ENCODE assay signal across 16 mouse cellular contexts in the genomic region with DNA sequence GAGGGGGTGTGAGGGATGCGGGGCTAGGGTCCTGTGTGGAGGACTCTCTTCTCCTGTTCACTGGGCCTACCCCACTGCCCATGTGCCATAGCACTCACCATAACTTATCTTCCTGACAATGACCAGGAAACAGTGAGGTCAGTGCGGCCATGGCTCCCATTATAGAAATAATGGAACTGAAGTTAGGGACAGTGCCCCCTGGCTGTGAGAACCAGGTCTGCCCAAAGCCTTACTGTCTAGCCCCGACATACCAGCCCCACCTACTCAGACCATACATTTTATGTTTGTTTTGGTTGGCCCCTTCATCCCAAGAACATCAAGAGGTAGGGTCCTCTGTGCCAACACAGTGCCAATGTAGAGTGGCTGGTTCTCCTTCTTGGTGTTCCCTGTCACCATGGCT. TPM values are rescaled to one million over a fixed set of nuclear protein-coding genes. Genes with fewer than 3 reads are reported as not detected.
DNase-seq lines count a peak whose midpoint lies in the region; ATAC-seq and TF ChIP-seq lines count a peak whose summit lies in the region.
"Had no signal": no experiment of that assay in that cellular context is flagged by ENCODE, and none has a peak within 500 bp of the region (broad histone marks: within the 10 kb centered on the region; RNA-seq: fewer than 3 reads in every experiment).

No protein-coding gene starts in this region.

- ATAC-seq in liver, embryonic 14.5 days (ENCODE audit: insufficient read depth): no peak
- ATAC-seq in liver, embryonic 11.5 days (replicated peaks; ENCODE audit: low FRiP score): no peak
- no peak for ATAC-seq in granulocyte monocyte progenitor cell, adult 5-6 weeks (replicated peaks; ENCODE audit: poor library complexity, severe bottlenecking)
- ATAC-seq: midbrain, embryonic 15.5 days had no signal

- H3K27me3 ChIP-seq in liver, embryonic 14.5 days (ENCODE audit: control insufficient read depth, insufficient read depth, low read length): no peaks in the 10 kb centered on the region; the same call in 1 of the 2 replicates
- peaks cover 10% of the 10 kb centered on the region for H3K27me3 ChIP-seq in liver, embryonic 11.5 days (replicated peaks; ENCODE audit: control insufficient read depth, insufficient read depth, low read length)
- H3K27me3 ChIP-seq: heart, embryonic 13.5 days; limb, embryonic 15.5 days; midbrain, embryonic 15.5 days had no signal

- TF ChIP-seq CTCF in liver, embryonic 14.5 days (IDR thresholded peaks at IDR 0.05; ENCODE audit: low read depth): peak; percentile 65
- no peak for TF ChIP-seq CTCF in bone marrow macrophage, adult 2 months (IDR thresholded peaks at IDR 0.05; ENCODE audit: low read depth, low read length)

- TF ChIP-seq POLR2A in bone marrow macrophage, adult 2 months (IDR thresholded peaks at IDR 0.05; ENCODE audit: borderline replicate concordance, low read depth, low read length): no peak

- H3K36me3 ChIP-seq in liver, embryonic 14.5 days (replicated peaks; ENCODE audit: control insufficient read depth, insufficient read depth, low read depth): no peaks in the 10 kb centered on the region
- H3K36me3 ChIP-seq in liver, embryonic 11.5 days (ENCODE audit: control insufficient read depth, insufficient read depth, low read length): no peaks in the 10 kb centered on the region
- H3K36me3 ChIP-seq: heart, embryonic 13.5 days; limb, embryonic 15.5 days; midbrain, embryonic 15.5 days had no signal

- no peak overlapping the region for H3K4me3 ChIP-seq in liver, embryonic 14.5 days (ENCODE audit: insufficient read depth in 1 of 2, low read depth in 2 of 2, low read length in 2 of 2)
- H3K4me3 ChIP-seq in liver, embryonic 11.5 days (ENCODE audit: low read depth, low read length): no peak overlapping the region
- H3K4me3 ChIP-seq in bone marrow macrophage, adult 2 months (ENCODE audit: insufficient read depth, low read length): no peak overlapping the region
- H3K4me3 ChIP-seq: erythroblast, embryonic 14.5 days; heart, embryonic 13.5 days; limb, embryonic 15.5 days; midbrain, embryonic 15.5 days had no signal

- no peak for TF ChIP-seq EP300 in liver, embryonic 14.5 days (IDR thresholded peaks at IDR 0.05; ENCODE audit: low read depth)

- H3K4me2 ChIP-seq in liver, embryonic 14.5 days (ENCODE audit: low read depth): no peak overlapping the region
- no peak overlapping the region for H3K4me2 ChIP-seq in liver, embryonic 11.5 days
- H3K4me2 ChIP-seq: heart, embryonic 13.5 days; limb, embryonic 15.5 days; midbrain, embryonic 15.5 days had no signal

- peaks cover 5 to 43% of the 10 kb centered on the region in 2 experiments for H3K4me1 ChIP-seq in liver, embryonic 14.5 days (replicated peaks; ENCODE audit: control insufficient read depth in 2 of 2, insufficient read depth in 2 of 2, low read length in 1 of 2)
- H3K4me1 ChIP-seq in liver, embryonic 11.5 days (replicated peaks; ENCODE audit: control insufficient read depth, insufficient read depth, low read length): peaks cover 28% of the 10 kb centered on the region
- H3K4me1 ChIP-seq in bone marrow macrophage, adult 2 months (ENCODE audit: control insufficient read depth, insufficient read depth, low read length): peaks cover 36% of the 10 kb centered on the region

- DNase-seq in embryo, embryonic 10 days (ENCODE audit: low spot score): peak; percentile 56
- no peak for DNase-seq in embryo, embryonic 11 days
- no peak for DNase-seq in liver, embryonic 14.5 days (ENCODE audit: low read depth in 3 of 3, low spot score in 3 of 3)
- no peak for DNase-seq in liver, embryonic 11.5 days (ENCODE audit: low spot score)
- DNase-seq in B cell, adult 2 months: peak; percentile 26 to 39
- DNase-seq in urinary bladder, postnatal 4 days (ENCODE audit: low spot score in 2 of 2): no peak
- DNase-seq: adrenal gland, postnatal 25 days; cerebellum, postnatal 36 days; kidney, adult 11 months had no signal

- no peak overlapping the region for H3K27ac ChIP-seq in liver, embryonic 14.5 days
- H3K27ac ChIP-seq in liver, embryonic 11.5 days (ENCODE audit: low read depth, low read length): no peak overlapping the region
- H3K27ac ChIP-seq in bone marrow macrophage, adult 2 months (ENCODE audit: insufficient read depth, low read depth, low read length): peak overlapping the region; percentile 59
- H3K27ac ChIP-seq: heart, embryonic 13.5 days; limb, embryonic 15.5 days; midbrain, embryonic 15.5 days had no signal

- no peak overlapping the region for H3K9ac ChIP-seq in liver, embryonic 14.5 days (replicated peaks)
- no peak overlapping the region for H3K9ac ChIP-seq in liver, embryonic 11.5 days (ENCODE audit: low read depth, low read length)
- H3K9ac ChIP-seq: heart, embryonic 13.5 days; limb, embryonic 15.5 days; midbrain, embryonic 15.5 days had no signal

- no peaks in the 10 kb centered on the region for H3K9me3 ChIP-seq in liver, embryonic 14.5 days (ENCODE audit: control insufficient read depth, low read length)
- H3K9me3 ChIP-seq in liver, embryonic 11.5 days (ENCODE audit: control insufficient read depth, low read length): no peaks in the 10 kb centered on the region
- H3K9me3 ChIP-seq: heart, embryonic 13.5 days; limb, embryonic 15.5 days; midbrain, embryonic 15.5 days had no signal

- WGBS in liver, embryonic 14.5 days (ENCODE audit: insufficient replicate concordance): 35% methylated on average over 3 of the region's 3 CpGs
- 57% methylated on average over 3 of the region's 3 CpGs for WGBS in liver, embryonic 11.5 days

RNA-seq across cellular contexts. Expression of gene Atp1a2, which starts 7.8 kb away (rescaled TPM):
- 0.08 and 0.10 TPM in 2 replicates for polyA plus RNA-seq in liver, embryonic 14.5 days (2012; rRNA removed)
- polyA plus RNA-seq in liver, embryonic 14.5 days (2014; fragmentation: Nextera tagmentation; extraction: Ambion mirVana): 0.01 and 0.08 TPM in 2 replicates
- 0.16 and 0.22 TPM in 2 replicates for polyA plus RNA-seq in liver, embryonic 11.5 days (2014; fragmentation: Nextera tagmentation; extraction: Ambion mirVana)
- 0.15 and 0.36 TPM in 2 replicates for polyA plus RNA-seq in bone marrow macrophage, adult 2 months (2012; ENCODE audit: insufficient read depth, insufficient read length, missing spikeins)
- not detected in 2 replicates for total RNA-seq in granulocyte monocyte progenitor cell, adult 5-6 weeks (2014; fragmentation: Nextera tagmentation)
- not detected in 2 replicates for total RNA-seq in granulocyte monocyte progenitor cell, adult 5-6 weeks (2017)
- polyA plus RNA-seq: erythroblast, embryonic 14.5 days had no signal

RNA-seq across cellular contexts. Expression of gene Kcnj9, which starts 23.5 kb away (rescaled TPM):
- 0.02 and 0.05 TPM in 2 replicates for polyA plus RNA-seq in liver, embryonic 14.5 days (2012; rRNA removed)
- not detected in 2 replicates for polyA plus RNA-seq in liver, embryonic 14.5 days (2014; fragmentation: Nextera tagmentation; extraction: Ambion mirVana)
- 0.39 and 0.51 TPM in 2 replicates for polyA plus RNA-seq in liver, embryonic 11.5 days (2014; fragmentation: Nextera tagmentation; extraction: Ambion mirVana)
- 1.8 and 2.2 TPM in 2 replicates for polyA plus RNA-seq in bone marrow macrophage, adult 2 months (2012; ENCODE audit: insufficient read depth, insufficient read length, missing spikeins)
- not detected in 2 replicates for total RNA-seq in granulocyte monocyte progenitor cell, adult 5-6 weeks (2014; fragmentation: Nextera tagmentation)
- not detected in 2 replicates for total RNA-seq in granulocyte monocyte progenitor cell, adult 5-6 weeks (2017)
- polyA plus RNA-seq: heart, embryonic 13.5 days had no signal

RNA-seq across cellular contexts. Expression of gene Kcnj10, which starts 35.4 kb away (rescaled TPM):
- polyA plus RNA-seq in liver, embryonic 14.5 days (2012; rRNA removed): 0.17 and 0.18 TPM in 2 replicates
- polyA plus RNA-seq in liver, embryonic 14.5 days (2014; fragmentation: Nextera tagmentation; extraction: Ambion mirVana): 0.04 and 0.08 TPM in 2 replicates
- polyA plus RNA-seq in liver, embryonic 11.5 days (2014; fragmentation: Nextera tagmentation; extraction: Ambion mirVana): 0.10 TPM in 1 of 2 replicates, not detected in the other
- polyA plus RNA-seq in bone marrow macrophage, adult 2 months (2012; ENCODE audit: insufficient read depth, insufficient read length, missing spikeins): 52.3 and 58.4 TPM in 2 replicates
- total RNA-seq in granulocyte monocyte progenitor cell, adult 5-6 weeks (2014; fragmentation: Nextera tagmentation): 0.32 TPM in 1 of 2 replicates, not detected in the other
- total RNA-seq in granulocyte monocyte progenitor cell, adult 5-6 weeks (2017): 0.46 TPM in 1 of 2 replicates, not detected in the other
- polyA plus RNA-seq: erythroblast, embryonic 14.5 days; heart, embryonic 13.5 days had no signal

RNA-seq across cellular contexts. Expression of gene Igsf8, which starts 44.2 kb away (rescaled TPM):
- 12.7 and 15.4 TPM in 2 replicates for polyA plus RNA-seq in liver, embryonic 14.5 days (2012; rRNA removed)
- polyA plus RNA-seq in liver, embryonic 14.5 days (2014; fragmentation: Nextera tagmentation; extraction: Ambion mirVana): 11.0 and 11.6 TPM in 2 replicates
- polyA plus RNA-seq in liver, embryonic 11.5 days (2014; fragmentation: Nextera tagmentation; extraction: Ambion mirVana): 32.9 and 33.9 TPM in 2 replicates
- 90.3 and 110 TPM in 2 replicates for polyA plus RNA-seq in bone marrow macrophage, adult 2 months (2012; ENCODE audit: insufficient read depth, insufficient read length, missing spikeins)
- 53.7 and 58.4 TPM in 2 replicates for total RNA-seq in granulocyte monocyte progenitor cell, adult 5-6 weeks (2014; fragmentation: Nextera tagmentation)
- 24.8 and 25.0 TPM in 2 replicates for total RNA-seq in granulocyte monocyte progenitor cell, adult 5-6 weeks (2017)

RNA-seq across cellular contexts. Expression of gene Atp1a4, which starts 47.4 kb away (rescaled TPM):
- polyA plus RNA-seq in liver, embryonic 14.5 days (2012; rRNA removed): 0.01 TPM in 1 of 2 replicates, not detected in the other
- polyA plus RNA-seq in liver, embryonic 14.5 days (2014; fragmentation: Nextera tagmentation; extraction: Ambion mirVana): not detected in 2 replicates
- polyA plus RNA-seq in liver, embryonic 11.5 days (2014; fragmentation: Nextera tagmentation; extraction: Ambion mirVana): not detected in 2 replicates
- not detected in 2 replicates for polyA plus RNA-seq in bone marrow macrophage, adult 2 months (2012; ENCODE audit: insufficient read depth, insufficient read length, missing spikeins)
- not detected in 2 replicates for total RNA-seq in granulocyte monocyte progenitor cell, adult 5-6 weeks (2014; fragmentation: Nextera tagmentation)
- not detected in 2 replicates for total RNA-seq in granulocyte monocyte progenitor cell, adult 5-6 weeks (2017)
- polyA plus RNA-seq: erythroblast, embryonic 14.5 days; limb, embryonic 15.5 days; midbrain, embryonic 15.5 days; urinary bladder, adult 2 months had no signal

Comparison
In these comparisons a context has a peak if more than half of its experiments do, and no peak if none do; other contexts are left out.
1. DNase-seq: peak in embryo, embryonic 10 days (single experiment) and B cell, adult 2 months (2 of 2); none in embryo, embryonic 11 days (single experiment), liver, embryonic 14.5 days (0 of 3), liver, embryonic 11.5 days (single experiment) and urinary bladder, postnatal 4 days (0 of 2).
2. RNA of gene Kcnj10, which starts 35.4 kb away (polyA plus RNA-seq): 52.3 to 58.4 TPM in bone marrow macrophage, adult 2 months; 0.04 to 0.18 TPM in liver, embryonic 14.5 days and 0.10 TPM in liver, embryonic 11.5 days; every median in the first group is over 10 times any median in the second.